Mouse (Mus musculus) c-Kit-positive CD71-negative TER-119-negative erythroid progenitor cells, embryonic 14.5 days (primary cell): ENCODE data around the gene Cdk5rap2.

ENCODE experiments used
- DNase-seq: peaks from one replicate; pipeline ENCODE4 v3.0.0-alpha.2; 2013; ENCODE audit warnings: low read depth

Cdk5rap2 gene

DNA sequence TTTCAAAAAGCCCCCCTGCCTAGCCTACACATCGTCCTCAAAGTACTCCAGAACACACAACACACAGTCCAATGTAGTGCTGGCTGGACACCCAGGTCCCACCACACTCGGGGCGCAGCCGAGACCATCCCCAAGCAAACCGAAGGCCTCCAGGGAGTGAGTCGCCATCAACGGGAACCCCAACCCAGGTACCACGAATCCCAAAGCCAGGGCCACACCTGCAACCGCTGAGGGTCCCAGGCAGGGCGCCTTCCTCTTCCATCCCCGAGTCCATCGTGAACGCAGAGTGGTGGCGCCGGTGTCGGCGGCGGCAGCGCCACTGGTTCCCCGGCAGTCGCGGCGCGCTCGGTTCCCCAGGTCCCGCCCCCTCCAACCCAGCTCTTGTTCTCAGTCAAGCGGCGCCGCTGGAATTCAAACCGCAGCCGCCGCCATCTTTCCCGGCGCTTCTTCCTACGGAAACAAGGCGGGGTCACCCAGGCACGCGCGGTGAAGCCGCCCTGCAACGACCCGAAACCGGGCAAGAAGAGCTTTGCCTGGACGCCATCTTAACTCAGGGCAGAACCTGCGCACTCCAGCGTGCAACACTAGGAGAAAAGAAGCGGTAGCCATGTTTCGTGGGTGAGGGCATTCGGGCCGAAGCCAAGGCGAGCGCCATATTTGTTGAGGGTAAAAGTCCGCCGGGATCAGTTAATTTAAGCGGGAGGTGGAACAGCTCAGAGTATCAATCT, at the start of gene Cdk5rap2:
Cdk5rap2 (minus strand) TSS at position 450 of the 728 bp plus-strand sequence.
- peak; percentile 90 for DNase-seq

DNA sequence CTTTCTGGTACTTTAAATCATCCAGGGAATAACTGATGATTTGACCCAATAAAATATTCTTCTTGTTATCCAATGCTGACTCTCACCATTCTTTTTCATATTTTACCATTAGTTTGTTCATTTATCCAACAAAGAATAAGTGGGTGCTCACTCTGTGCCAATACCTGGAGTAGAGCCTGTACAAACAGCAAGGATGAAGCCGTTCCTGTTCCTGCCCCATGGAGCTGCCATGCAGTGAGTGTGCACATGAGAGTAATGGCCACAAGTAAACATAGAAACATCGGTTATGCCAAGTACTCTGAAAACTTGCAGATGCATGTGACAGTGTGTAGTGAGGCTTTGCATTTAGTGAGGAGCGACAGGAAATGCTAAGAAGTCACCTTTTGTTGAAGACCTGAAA, 41.9 kb upstream of the Cdk5rap2 start:
- no peak for DNase-seq

DNA sequence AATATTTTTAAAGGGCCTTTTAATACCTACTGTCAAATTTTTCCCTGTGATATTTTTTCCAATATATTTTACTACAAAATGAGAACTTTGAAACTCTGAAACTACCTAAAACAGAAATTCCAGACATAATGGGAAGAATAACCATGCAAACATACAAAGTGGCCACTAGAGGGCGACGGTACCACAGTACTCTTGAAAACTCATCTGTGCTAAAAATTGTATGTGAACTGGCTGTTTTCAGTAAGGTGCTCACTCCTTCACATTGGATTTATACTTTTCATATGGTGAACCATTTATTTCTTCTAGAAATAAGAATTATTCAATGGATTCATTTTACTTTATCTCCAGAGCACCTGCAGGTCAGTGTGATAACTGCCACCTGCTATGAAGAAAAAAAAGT, 41.5 kb upstream of the Cdk5rap2 start:
- DNase-seq = peak; percentile 23

DNA sequence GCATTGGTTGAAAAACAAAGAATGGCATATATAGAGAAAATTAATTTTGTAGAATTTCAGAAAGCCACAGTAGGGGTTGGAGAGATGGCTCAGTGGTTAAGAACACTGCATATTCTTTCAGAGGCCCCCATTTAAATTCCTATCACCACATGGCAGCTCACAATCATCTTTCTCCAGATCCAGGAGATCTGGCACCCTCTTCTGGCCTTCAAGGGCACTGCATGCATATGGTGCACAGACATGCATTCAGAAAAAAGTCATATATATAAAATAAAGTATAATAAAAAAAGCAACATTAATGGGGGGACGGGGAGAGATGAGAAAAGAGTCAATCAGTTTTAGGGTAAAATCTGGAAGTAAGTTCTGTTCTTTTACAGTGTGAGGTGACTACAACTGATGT, 39.4 kb upstream of the Cdk5rap2 start:
- no peak for DNase-seq

DNA sequence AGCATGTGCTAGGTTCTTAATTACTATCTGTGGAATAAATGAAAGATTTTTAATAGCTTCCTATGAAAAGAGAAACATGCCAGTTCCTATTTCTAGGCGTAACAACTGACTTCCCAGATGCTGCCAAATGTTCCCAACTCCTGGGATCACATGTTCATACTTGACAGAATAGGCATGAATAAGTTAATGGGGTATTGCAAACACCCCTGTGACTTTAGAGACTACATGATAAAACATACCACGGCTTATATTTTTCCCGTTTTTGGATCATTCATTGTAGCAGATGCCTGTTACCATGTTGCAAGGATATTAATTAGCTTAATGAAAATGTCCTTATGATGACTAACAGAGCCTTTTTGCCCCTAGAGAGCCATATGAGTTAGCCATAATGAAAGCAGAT, 36.5 kb upstream of the Cdk5rap2 start:
- no peak for DNase-seq

DNA sequence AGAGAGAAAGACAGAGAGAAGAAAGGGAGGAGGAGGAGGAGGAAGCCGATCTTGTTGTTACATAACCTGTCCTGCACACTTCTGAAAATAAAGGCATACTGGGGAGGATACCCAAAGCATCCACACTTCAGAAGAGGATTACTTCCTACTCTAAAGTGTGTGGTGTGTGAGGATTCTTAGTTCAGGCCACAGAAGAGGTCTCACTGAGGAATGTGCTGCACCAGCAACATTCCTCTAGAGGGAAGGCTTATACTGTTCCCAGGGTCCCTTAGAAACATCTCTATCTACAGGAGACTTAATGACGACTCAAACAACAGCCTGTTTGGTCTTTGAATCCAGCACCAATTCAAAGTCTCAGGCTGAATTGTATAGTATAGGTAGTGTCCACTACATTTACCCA, 10.0 kb upstream of the Cdk5rap2 start:
- no peak for DNase-seq

DNA sequence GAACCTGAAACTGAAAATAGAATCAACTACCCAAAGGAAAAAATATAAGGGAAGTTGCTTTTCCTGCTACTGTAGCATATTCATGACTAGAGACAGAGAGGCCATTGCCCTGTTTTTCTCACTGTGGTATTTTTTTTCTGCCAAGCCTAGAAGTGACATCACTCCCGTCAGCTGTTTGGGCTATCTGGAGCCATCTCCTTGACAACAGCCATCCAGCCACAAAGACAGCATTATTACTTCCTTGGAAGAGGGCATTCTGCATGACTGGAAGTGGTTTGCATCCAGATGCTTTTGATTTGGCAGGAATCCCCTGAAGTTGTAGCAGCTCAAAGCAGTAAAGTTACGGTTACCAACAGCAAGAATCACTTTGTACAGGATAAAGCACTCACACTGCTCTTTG, 1.9 kb upstream of the Cdk5rap2 start:
- DNase-seq = no peak

DNA sequence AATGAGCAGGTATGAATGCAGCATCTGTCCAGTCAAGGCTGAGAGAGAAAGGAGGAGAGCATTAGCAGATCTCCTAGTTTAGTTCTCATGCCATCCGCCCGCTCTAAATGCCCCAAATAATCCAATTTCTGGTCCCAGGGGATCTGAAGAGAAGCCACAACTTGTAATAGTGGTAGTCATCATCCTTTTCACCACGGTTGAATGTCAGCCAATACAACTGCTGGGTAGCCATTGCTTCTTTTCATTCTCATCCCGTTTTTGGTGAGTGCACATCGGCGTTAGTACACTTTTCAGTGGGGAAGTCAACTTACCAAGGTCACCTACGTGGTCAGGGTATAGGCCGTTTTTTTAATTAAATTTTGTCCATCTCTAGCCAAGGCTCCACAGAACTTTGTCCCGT, 787 bp downstream of the Cdk5rap2 start:
- DNase-seq = no peak

DNA sequence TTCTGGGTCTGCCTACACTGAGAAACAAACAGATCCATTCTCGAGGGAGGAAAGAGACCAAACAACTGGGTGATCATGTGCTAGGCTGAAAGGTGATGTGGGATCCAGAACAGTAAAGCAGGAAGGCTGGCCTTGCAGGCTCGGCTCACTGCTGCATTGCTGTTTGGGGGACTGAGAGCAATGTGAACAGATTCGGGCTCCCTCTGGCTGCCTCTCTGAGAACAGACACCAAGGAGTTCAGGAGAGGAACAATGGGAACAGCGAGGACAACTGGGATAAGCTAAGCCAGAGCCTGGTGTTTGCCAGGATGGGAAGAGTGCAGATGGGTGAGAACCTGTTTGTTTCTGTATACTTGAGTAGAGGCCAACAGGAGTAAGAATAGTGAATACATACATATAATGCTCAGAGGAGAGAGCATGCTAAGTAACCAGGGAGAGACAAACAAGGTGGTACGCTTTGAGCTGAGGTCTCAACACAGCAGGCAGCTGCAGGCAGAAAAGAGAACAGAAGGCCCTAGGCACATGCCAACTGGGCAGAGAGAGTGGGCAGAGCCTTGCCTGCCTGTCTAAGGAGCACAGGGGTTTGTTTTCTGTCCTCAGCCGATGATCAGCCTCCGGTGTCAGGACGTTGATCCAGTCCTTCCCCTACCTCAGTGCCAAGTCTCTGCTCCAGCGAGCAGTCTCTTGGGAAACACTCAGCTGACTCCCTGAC, 8.0 kb downstream of the Cdk5rap2 start:
- DNase-seq = no peak

DNA sequence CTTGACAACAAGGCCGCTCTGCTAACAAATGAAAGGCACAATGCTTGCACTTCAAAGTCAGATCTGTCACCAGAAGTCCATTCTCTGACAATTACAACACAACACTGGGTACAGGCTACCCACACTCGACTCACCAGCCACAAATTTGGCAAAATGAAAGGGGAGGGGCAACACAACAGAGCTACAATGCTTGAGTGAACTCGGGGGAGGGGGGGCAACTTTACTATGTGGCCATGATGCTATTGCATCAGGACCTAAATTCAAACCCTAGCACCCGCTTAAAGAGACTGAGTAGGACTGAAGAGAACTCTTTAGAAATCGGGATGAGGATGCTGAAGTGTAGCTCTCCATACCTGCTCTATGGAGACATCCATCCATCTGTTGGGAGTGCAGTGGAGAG, 10.8 kb downstream of the Cdk5rap2 start:
- DNase-seq = no peak

DNA sequence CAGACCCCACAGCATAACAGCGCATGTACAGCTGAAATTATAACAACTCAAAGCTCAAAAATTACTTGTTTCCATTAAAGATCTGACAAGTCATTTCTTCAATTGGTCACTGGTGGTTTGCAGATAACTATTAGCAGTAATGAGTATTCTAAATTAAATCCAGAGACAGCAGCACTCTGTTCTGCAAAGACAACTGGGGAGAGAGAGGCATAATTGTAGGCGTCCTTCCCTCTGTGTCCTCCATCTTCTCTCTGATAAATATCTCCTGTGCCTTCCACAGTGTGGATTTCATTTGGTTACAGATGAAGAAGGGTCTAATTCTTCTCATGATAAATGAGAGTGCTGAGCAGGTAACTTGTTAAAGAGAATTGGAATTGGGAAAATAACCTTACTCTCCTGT, 11.2 kb downstream of the Cdk5rap2 start:
- no peak for DNase-seq

DNA sequence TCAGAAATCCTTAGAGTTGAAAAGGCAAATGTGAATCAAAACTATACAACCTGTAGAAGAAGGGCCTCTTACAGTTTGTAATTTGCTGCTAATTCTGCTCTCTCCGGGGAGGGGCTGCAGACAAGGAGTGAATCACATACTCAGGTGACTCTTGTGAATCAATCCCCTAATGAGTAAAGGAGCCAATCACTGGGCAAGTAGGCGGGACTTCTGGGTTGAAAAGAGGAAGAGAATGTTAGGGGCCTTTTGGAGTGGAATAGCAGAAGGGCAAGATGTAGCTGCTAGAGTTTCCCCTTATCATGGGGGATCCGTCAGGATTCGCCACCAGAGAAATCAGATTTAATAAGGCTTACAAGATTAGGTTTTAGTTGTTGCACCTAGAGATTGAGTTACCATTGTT, 12.2 kb downstream of the Cdk5rap2 start:
- no peak for DNase-seq

DNA sequence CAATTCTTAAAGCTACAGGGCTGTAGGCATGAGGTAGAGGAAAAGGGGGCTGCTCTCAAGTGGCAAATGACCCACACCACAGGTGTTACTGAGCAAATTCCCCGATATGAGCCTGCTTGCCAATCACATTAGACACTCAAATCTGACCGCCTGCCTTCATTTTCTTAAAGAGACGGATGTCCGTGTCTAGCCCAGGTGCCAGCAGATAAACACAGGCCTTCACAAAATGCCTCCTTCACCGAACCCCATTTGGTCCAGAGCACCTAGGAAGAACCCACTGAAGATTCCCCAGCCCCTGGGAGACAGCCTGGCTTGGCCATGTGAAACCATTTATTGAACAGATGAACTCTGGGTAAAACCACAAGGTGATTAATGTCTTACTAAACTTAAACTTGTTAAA, 13.5 kb downstream of the Cdk5rap2 start:
- DNase-seq = no peak

DNA sequence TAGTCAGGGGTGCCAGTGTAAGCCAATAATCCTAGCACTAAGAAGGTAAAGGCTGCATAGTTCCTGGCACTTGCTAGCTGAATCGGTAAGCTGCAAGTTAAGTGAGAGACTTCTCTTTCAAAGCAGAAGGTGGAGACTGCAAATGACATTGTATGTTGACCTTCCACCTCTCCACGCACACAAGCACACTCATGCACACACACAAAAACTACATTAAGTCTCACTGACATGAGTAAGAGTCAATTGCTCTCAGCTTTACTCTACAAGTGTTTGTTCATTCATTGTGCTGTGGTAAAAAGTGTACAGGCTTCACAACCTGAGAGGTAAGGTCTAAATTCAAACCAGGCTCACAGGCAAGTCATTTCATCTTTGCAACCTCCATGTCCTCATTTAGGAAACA, 15.5 kb downstream of the Cdk5rap2 start:
- DNase-seq = no peak

DNA sequence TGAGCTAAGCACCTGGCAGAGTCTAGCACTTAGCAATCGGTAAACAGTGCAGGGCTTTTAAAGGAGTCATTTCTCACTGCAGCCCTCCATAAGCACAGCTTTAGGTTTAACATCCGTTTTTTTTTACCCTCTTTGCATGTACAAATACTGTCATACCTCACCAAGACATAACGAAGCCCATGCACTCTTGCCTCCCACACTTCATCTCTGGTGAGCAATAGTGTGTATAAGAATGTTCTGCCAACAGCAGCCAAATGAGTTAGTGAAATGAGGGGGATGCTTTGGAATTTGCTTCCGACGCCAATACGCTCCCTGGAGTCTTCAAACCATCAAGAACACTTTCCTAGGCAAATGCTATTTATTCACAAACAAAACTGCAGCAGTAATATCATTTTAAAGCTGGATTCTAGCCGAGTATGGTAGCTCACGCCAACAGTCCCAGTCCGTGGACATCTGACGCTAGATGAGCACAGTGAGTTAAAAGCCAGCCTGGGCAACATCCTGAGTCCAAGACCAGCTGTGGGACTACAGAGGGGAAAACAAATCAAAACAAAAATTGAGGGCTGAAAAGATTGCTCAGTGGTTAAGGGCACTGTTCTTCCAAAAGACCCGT, 18.4 kb downstream of the Cdk5rap2 start:
- DNase-seq = no peak

DNA sequence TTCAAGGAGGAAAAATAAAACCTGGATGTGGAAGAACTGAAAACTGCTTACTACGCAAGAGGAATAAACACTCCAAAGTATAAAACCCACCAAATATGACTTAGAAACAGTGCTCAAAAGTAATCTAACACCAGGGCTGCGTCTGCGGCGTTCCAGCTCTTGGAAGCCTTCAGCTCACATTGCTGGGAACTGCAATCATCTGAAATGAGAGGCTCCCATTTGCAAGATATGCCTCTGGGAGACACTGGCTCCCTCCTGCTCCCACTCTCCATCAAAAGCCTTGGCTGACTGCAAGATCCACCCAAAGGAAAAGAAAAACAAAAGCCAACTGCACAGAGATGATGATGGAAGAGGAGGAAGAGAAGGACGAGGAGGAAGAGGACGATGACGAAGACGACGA, 19.2 kb downstream of the Cdk5rap2 start:
- DNase-seq = no peak

DNA sequence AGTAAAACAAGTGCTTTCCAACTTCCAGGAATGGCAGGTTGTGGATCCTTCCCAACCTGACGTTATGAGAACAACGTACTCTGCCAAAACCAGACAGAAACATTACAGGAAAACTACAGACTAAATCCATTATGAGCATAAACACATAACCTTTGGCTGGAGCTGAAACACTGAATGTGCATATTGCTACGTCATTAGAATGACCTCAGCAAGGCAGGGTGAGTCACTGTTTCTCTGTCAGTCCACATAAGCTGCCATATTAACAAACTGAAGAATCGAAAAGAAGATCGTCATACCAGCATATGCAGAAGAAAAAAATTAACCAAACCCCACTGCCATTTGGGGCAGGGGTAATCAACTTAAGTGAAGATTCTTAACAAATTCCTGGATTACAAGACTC, 24.0 kb downstream of the Cdk5rap2 start:
- no peak for DNase-seq

DNA sequence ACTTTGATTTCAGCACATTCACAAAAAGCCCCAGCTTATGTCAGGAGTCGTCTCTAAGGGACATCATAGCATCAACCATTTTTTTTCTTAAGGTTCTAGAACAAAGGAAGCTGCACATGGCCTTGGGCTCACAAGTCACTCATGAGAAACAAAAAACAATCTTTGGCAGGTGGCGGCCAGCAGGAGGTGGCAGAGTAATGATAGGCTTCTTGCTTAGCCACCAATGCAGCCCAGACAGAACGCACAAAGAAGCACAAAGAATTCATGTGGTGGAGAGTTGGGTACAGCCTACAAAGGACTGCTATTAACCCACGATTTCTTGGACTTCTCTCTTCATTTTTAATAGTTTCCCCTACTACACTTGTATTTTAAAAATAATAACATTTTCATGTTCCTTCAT, 32.9 kb downstream of the Cdk5rap2 start:
- no peak for DNase-seq

DNA sequence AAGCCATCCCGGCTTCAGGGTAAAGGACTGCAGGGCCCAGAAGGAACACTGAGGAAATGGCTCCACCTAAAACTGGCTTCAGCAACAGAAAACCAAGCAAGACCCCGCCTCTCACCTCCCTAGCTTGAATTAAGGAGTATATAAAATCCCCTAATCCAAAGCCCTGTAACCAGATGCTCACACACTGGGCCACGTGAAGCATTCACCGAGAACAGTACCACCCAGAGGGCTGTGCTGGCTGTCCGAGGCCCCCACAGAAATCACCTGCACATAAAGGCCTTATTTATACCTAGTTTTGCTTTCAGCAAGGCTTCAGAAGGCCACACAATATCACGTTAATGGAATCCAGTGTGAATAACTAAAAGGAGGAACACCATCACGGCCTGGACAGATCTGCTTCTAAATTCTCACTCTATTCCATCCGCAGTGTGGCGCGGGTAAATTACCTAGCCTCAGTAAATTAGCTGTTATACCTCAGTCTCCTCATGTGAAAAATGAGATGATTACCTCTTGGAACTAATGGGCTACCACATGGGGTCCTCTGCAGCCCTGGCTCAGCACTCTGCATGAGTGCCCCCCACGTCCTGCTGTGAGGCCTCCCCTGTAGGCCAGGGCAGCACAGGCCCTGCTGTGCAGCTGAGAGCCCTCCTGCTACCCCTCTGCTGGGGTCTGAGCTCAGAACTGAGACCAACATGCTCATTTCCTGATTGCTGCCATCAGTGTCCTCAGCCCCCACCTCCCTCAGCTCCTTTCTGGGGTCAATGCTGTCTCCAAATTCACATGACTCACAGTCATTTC, 45.0 kb downstream of the Cdk5rap2 start:
- DNase-seq = no peak

DNA sequence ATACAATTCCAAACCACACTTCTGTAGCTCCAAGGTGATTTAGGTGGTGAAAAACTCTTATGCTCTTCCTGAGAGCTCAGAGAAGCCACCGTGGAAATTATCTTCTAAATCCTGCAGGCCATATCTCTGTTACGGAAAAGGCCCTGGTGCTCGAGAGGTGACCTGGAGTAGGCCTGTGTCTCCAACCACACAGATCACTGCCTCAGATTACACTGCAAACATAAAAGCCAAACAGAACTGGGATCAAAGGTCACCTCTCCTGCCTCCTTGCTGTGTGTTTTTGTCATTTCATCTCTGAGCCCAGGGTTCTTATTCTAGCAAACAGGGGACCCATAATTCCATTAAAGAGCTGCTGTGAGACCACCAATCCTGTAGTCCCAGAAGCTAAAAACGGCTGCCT, 48.9 kb downstream of the Cdk5rap2 start:
- no peak for DNase-seq

DNA sequence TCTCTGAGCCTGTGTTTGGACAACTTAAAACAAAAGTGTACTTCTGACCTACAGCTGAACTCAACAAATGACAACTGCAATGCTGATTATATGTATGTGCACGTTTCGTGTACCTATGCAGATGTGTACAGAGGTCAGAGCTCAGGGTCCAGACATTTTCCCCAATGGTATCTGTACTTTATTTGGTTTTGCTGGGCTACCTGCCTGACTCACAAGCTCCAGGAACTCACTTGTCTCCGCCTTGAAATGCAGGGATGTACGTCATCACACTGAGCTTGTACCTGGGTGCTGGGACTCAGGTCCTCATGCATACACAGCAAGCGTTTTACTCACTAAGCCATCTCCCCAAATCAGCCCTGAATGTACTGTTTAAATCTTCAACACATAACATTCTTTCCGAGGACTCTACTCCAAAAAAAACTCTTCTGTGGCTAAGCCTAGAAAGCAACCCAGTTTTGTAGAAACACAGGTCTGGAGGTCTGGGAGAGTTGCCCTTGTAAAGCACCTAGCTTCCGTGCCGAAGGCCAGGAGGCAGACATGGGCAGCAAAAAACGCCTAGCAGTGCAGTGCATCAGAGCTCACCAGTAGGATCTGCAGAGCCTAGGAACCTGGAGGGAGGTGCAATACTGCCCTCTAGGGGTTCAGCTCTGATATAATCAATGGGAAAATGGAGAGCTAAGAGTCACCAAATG, 54.4 kb downstream of the Cdk5rap2 start:
- DNase-seq = peak; percentile 24

DNA sequence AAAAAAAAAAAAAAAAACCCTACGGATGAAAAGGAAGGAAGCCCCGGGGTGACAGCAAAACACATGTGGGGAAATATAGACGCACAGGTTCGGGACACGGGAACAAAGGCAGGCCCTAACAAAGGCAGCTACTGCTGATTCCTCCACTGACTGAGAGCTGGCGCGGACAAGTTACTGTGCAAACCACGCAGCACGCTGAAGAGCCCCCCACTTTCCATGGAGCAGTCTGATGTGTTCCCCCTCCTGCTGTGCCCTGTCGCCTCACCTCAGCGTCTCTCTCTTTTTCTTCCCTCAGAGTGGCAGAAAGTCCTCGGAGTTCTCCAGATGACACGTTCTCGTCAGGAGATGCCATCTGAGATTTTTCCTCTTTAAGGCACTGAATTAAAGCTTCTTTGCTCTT, 55.8 kb downstream of the Cdk5rap2 start:
- DNase-seq = no peak
